Mouse (Mus musculus) bone marrow, adult 2 months (tissue): Measurements from ENCODE around the gene Tmub2.

ENCODE experiments used
- CTCF ChIP-seq: fragments of 200-500 bp; IDR thresholded peaks from 2 replicates; pipeline ENCODE4 v1.5.1; 2011; ENCODE audit warnings: low read length, control low read depth; ENCODE audit not compliant: control insufficient read depth, insufficient read depth
- POLR2A ChIP-seq: fragments of 200-500 bp; IDR thresholded peaks from 2 replicates; pipeline ENCODE4 v1.6.1; 2011; ENCODE audit warnings: low read depth, mild to moderate bottlenecking, control low read depth, low read length, borderline replicate concordance; ENCODE audit not compliant: control insufficient read depth

GRCm38 (mm10) chr11:102334973-102335700 is 50.4 kb downstream of the Tmub2 start:
- TF ChIP-seq POLR2A (no peak), CTCF (no peak)
